Mouse (Mus musculus) midbrain, embryonic 16.5 days (tissue): ENCODE data around the gene Dpm1. TPM values are rescaled to one million over a fixed set of nuclear protein-coding genes. Genes with fewer than 3 reads are reported as not detected.
A peak's percentile ranks its signal among the peaks of the same experiment; 100 is the strongest.

Experiments used
- ATAC-seq: fragments of 200-750 bp; cut with Nextera tagmentation; 2 replicates; pipeline ENCODE4 v1.8.0; 2017; ENCODE audit warnings: moderate TSS enrichment
- H3K27ac ChIP-seq: fragments of 300-500 bp; sonication (generic); 2 replicates; pipeline ENCODE4 v1.5.1; 2014; ENCODE audit warnings: mild to moderate bottlenecking, low read length, mixed read lengths
- H3K27me3 ChIP-seq: fragments of 300-500 bp; sonication (generic); 2 replicates; pipeline ENCODE4 v1.6.1; 2014; ENCODE audit warnings: low read depth, low read length, mixed read lengths; ENCODE audit not compliant: control insufficient read depth, insufficient read depth
- H3K36me3 ChIP-seq: fragments of 300-500 bp; sonication (generic); 2 replicates; pipeline ENCODE4 v1.6.1; 2014; ENCODE audit warnings: mild to moderate bottlenecking, low read length, moderate library complexity, mixed read lengths; ENCODE audit not compliant: control insufficient read depth, insufficient read depth
- H3K4me1 ChIP-seq: fragments of 300-500 bp; sonication (generic); 2 replicates; pipeline ENCODE4 v1.6.1; 2014; ENCODE audit warnings: mild to moderate bottlenecking, low read length, mixed read lengths; ENCODE audit not compliant: control insufficient read depth, insufficient read depth
- H3K4me2 ChIP-seq: fragments of 300-500 bp; sonication (generic); 2 replicates; pipeline ENCODE4 v1.6.1; 2014; ENCODE audit warnings: mild to moderate bottlenecking, low read length, mixed read lengths
- H3K4me3 ChIP-seq: fragments of 300-500 bp; sonication (generic); 2 replicates; pipeline ENCODE4 v1.5.1; 2014; ENCODE audit warnings: low read depth, mild to moderate bottlenecking, low read length, moderate library complexity, mixed read lengths
- H3K9ac ChIP-seq: fragments of 300-500 bp; sonication (generic); 2 replicates; pipeline ENCODE4 v1.6.1; 2014; ENCODE audit warnings: low read depth, low read length, mixed read lengths
- H3K9me3 ChIP-seq: fragments of 300-500 bp; sonication (generic); replicated peaks from 2 replicates; pipeline ENCODE4 v1.6.1; 2014; ENCODE audit warnings: mild to moderate bottlenecking, low read length, mixed read lengths; ENCODE audit not compliant: control insufficient read depth, poor library complexity, severe bottlenecking
- WGBS: fragments of 180-500 bp; shearing (Covaris S2); extraction: QIAGEN DNeasy Blood & Tissue Kit; methylation state at CpG from one replicate; pipeline ENCODE4 v1.1.7; 2014; 5-methylcytosine and 5-hydroxymethylcytosine counted together
- polyA plus RNA-seq: library from polyadenylated mRNA; unstranded; fragments of >200 nt; fragmentation: Nextera tagmentation; extraction: Ambion mirVana; gene quantifications from 2 replicates; pipeline ENCODE4 v1.2.1, GENCODE M21; 2015

Dpm1 gene
- polyA plus RNA-seq = 80.3 and 83.4 TPM in 2 replicates

GRCm38 (mm10) chr2:168230026-168230728, at the start of gene Dpm1, which contains the start of the genes Gm20716 and Mocs3:
Gene Dpm1, minus strand, starts transcription at chr2:168230591.
Gene Gm20716, minus strand, starts transcription at chr2:168230364.
Gene Mocs3, plus strand, starts transcription at chr2:168230622.
- H3K27me3 ChIP-seq = no peaks in the 10 kb centered on the region
- peaks cover 15% of the 10 kb centered on the region for H3K36me3 ChIP-seq
- H3K4me3 ChIP-seq = peak within 1 kb of the TSS; percentile 83
- H3K9ac ChIP-seq = peak within 1 kb of the TSS; percentile 81
- H3K4me2 ChIP-seq = peak within 1 kb of the TSS; percentile 94
- H3K9me3 ChIP-seq = no peaks in the 10 kb centered on the region
- ATAC-seq = peak; percentile 91
- under 1% methylated on average over 72 of the region's 73 CpGs for WGBS
- peak within 1 kb of the TSS; percentile 96 for H3K27ac ChIP-seq
- H3K4me1 ChIP-seq = peaks cover 35% of the 10 kb centered on the region

DNA sequence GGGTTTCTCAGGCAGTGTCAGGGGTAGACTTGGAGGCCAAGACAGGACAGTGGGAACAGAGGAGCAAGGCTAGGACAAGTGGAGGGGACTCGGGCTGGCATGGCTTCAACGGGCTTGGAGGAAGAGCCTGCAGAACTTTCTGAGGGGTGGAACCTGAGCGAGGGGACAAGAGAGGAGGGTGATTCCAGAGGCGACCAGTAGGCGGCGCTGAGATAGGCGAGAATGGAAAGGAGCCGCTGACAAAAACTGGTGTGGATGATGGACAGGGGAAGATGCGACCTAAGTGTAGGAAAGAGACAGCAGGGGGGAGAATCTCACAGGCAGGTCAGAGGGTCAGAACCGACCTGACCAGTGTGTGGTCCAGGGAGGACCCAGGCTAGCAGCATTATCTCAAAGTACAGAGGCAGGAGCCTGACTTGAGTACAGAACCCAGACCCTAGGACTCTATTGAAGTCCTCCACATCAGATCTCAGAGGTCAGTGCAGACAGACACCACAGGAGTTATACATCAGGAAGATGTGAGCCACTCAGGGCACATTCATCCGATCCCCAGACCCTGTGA, 44.1 kb upstream of the Dpm1 start:
- Histone ChIP-seq H3K4me3 (no peak overlapping the region), H3K27ac (no peak overlapping the region), H3K4me2 (no peak overlapping the region), H3K27me3 (peaks cover 6% of the 10 kb centered on the region), H3K36me3 (no peaks in the 10 kb centered on the region), H3K9me3 (no peaks in the 10 kb centered on the region), H3K9ac (no peak overlapping the region), H3K4me1 (no peaks in the 10 kb centered on the region)
- ATAC-seq = no peak
- WGBS = 13% methylated on average over 11 of the region's 11 CpGs

DNA sequence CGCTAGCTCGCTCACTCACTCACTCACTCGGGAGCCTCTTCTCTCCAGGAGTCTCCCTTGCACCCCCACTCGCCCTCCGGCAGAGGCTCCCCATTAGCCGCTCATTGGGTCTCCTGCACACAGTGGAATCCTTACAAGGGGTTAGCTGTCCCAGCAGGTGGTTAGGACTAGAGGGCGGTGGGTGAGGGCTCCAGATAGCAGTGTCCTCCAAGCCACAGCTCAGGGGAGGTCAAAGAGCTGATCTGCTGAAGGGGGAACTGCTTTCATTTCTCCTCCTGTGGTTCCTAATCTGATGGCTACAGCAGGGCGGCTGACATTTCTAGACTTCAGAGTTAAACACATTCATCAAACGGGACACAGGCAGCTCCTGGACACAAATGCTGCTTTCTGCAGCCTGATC, 43.0 kb upstream of the Dpm1 start:
- Histone ChIP-seq H3K9me3 (no peaks in the 10 kb centered on the region; the same call in 1 of the 2 replicates), H3K27ac (no peak overlapping the region), H3K9ac (no peak overlapping the region), H3K4me3 (no peak overlapping the region), H3K36me3 (no peaks in the 10 kb centered on the region; the same call in 1 of the 2 replicates), H3K4me2 (no peak overlapping the region), H3K27me3 (no peaks in the 10 kb centered on the region), H3K4me1 (no peaks in the 10 kb centered on the region)
- no peak for ATAC-seq
- WGBS = 42% methylated on average over 9 of the region's 9 CpGs

- Histone ChIP-seq H3K27me3 (no peaks in the 10 kb centered on the region), H3K36me3 (no peaks in the 10 kb centered on the region; the same call in 1 of the 2 replicates), H3K4me1 (no peaks in the 10 kb centered on the region), H3K9ac (no peak overlapping the region), H3K4me3 (no peak overlapping the region), H3K27ac (no peak overlapping the region), H3K9me3 (no peaks in the 10 kb centered on the region; the same call in 1 of the 2 replicates), H3K4me2 (no peak overlapping the region)
- ATAC-seq = no peak
- 47% methylated on average over 7 of the region's 7 CpGs for WGBS
These were observed 37.6 kb upstream of the Dpm1 start for GRCm38 (mm10) chr2:168268033-168268432.

DNA sequence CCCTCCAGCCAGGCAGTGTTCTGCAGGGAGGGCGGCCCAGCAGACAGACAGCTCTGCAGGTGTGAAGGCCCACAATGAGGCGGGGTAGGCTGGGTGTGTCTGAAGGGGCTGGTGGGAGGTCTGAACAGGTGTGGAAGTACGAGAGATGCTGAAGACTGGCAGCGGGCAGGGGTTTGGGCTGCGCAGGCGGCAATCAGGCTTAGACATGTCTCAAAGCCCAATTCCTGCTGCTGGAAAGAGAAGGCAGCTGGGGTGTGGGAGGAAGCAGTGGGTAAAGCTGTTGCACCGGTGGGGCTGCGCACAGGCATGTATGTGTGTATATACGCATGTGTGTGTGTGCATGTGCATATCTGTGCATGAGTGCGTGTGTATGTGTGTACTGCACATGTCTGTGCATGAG, 30.5 kb upstream of the Dpm1 start:
- no peaks in the 10 kb centered on the region for H3K9me3 ChIP-seq
- no peak overlapping the region for H3K4me2 ChIP-seq
- ATAC-seq = no peak

DNA sequence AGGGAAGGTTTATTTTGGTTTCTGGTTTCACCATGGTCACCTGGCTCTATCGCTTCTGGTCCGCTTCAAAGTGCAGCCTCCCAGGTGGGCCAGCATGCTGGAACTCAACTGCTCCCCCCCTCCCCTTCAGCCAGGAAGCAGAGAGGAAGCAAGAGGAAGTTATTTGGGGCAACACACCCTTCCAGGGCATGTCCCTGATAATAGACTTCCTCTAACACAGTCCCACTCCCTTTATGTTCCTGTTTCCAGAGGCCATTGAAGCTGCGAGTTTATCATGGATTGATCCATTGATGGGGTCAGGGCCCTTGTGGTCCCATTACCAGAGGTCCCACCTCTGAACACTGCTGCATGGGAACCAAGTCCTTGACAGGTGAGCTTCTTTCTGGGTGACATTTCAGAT, 29.7 kb upstream of the Dpm1 start:
- H3K36me3 ChIP-seq = no peaks in the 10 kb centered on the region
- 93% methylated on average over 3 of the region's 3 CpGs for WGBS
- ATAC-seq = no peak
- no peak overlapping the region for H3K4me2 ChIP-seq
- no peak overlapping the region for H3K4me3 ChIP-seq
- no peaks in the 10 kb centered on the region for H3K9me3 ChIP-seq
- no peak overlapping the region for H3K9ac ChIP-seq
- H3K27me3 ChIP-seq = no peaks in the 10 kb centered on the region
- no peak overlapping the region for H3K27ac ChIP-seq
- H3K4me1 ChIP-seq = no peaks in the 10 kb centered on the region

More for the DNA sequence above, 30.5 kb upstream of the Dpm1 start:
- Histone ChIP-seq H3K4me3 (no peak overlapping the region), H3K27me3 (no peaks in the 10 kb centered on the region), H3K27ac (no peak overlapping the region), H3K9ac (no peak overlapping the region), H3K4me1 (no peaks in the 10 kb centered on the region), H3K36me3 (no peaks in the 10 kb centered on the region)
- WGBS = 94% methylated on average over 10 of the region's 10 CpGs

DNA sequence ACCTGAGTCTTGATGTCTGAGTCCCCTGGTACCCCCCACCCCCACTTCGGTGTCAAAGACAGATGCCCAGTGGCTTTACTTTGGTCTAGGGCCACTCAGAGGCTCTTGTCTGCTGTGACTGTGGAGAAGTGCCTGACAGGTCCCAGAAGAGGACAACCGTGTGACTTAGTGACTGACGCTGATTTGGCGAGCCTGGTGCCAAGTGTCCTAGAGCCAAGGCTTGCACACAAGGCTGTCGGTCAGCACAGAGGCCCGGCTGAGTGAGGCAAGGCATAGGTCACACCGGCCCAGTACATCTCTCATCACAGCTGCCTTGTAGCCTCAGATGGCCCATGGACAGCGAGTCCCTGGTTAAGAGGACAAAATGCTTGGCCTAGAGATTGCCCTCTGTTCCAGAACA, 28.7 kb upstream of the Dpm1 start:
- 90% methylated on average over 8 of the region's 8 CpGs for WGBS
- H3K9ac ChIP-seq = no peak overlapping the region

DNA sequence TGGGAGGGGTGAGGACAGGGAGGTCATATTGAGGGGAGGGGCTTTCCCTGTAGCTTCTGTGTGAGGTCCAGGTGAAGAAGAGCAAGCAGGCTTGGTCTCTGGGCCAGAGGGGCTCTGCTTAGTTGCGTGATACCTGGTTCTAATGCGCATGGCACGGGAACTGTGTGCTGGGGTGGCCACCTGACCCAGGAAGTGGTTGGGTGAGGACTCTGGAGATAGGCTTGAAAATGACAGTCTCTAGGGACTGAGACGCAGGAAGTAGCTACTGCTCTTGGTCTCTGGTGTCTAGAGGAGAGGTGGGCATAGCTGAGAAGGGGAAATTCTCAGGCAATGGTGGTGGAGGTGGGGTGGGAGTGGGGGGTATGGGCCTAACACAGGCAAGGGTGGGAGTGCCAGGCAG, 26.8 kb upstream of the Dpm1 start:
- no peak overlapping the region for H3K4me2 ChIP-seq
- WGBS = 96% methylated on average over 4 of the region's 4 CpGs
- H3K9ac ChIP-seq = no peak overlapping the region
- no peaks in the 10 kb centered on the region for H3K9me3 ChIP-seq
- H3K36me3 ChIP-seq = no peaks in the 10 kb centered on the region
- no peaks in the 10 kb centered on the region for H3K4me1 ChIP-seq
- no peak overlapping the region for H3K27ac ChIP-seq
- ATAC-seq = no peak
- H3K4me3 ChIP-seq = no peak overlapping the region
- no peaks in the 10 kb centered on the region for H3K27me3 ChIP-seq

More for the DNA sequence above, 28.7 kb upstream of the Dpm1 start:
- no peak for ATAC-seq
- Histone ChIP-seq H3K4me1 (no peaks in the 10 kb centered on the region), H3K27me3 (no peaks in the 10 kb centered on the region), H3K4me2 (no peak overlapping the region), H3K4me3 (no peak overlapping the region), H3K9me3 (no peaks in the 10 kb centered on the region), H3K36me3 (no peaks in the 10 kb centered on the region), H3K27ac (no peak overlapping the region)

DNA sequence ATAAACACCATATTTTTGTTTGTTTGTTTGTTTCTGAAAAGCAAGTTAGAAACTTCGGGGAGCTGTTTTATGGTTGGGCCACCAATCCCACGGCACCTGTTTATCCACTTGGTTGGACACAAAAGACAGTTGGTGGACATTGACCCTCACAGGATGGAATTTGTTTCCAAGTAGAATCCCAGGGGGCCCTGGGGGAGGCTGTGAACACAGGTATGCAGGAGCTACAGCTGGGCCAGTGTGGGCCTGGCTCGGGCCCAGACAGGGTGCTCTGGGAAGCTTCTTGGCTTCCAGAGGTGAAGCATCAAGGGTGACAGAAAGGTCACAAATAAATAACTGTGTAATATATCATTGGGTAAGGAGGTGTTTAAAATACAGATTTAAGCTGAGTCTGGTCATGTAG, 26.1 kb upstream of the Dpm1 start:
- H3K4me1 ChIP-seq = no peaks in the 10 kb centered on the region
- WGBS = 90% methylated on average over 3 of the region's 3 CpGs
- no peak overlapping the region for H3K27ac ChIP-seq

More for the DNA sequence above, 26.1 kb upstream of the Dpm1 start:
- no peaks in the 10 kb centered on the region; the same call in 1 of the 2 replicates for H3K27me3 ChIP-seq
- ATAC-seq = no peak
- H3K9ac ChIP-seq = no peak overlapping the region
- no peak overlapping the region for H3K4me2 ChIP-seq
- no peaks in the 10 kb centered on the region for H3K9me3 ChIP-seq
- H3K4me3 ChIP-seq = no peak overlapping the region
- H3K36me3 ChIP-seq = no peaks in the 10 kb centered on the region
